ENCODE assay signal across 8 mouse cellular contexts in genomic region chr10:60686641-60686975, GRCm38 (mm10). TPM values are rescaled to one million over a fixed set of nuclear protein-coding genes. Genes with fewer than 3 reads are reported as not detected.
DNase-seq lines count a peak whose midpoint lies in the region; ATAC-seq lines count a peak whose summit lies in the region.

No protein-coding gene starts in this region.

- H3K27me3 ChIP-seq in limb, embryonic 12.5 days, result peaks cover 86% of the 10 kb centered on the region
- peaks cover 40% of the 10 kb centered on the region for H3K27me3 ChIP-seq in stomach, embryonic 14.5 days (ENCODE audit: control insufficient read depth, insufficient read depth, low read length)

- ATAC-seq in limb, embryonic 12.5 days (ENCODE audit: insufficient number of reproducible peaks, insufficient read depth, low FRiP score, low TSS enrichment, low read depth), result no peak
- 0 out of 2 replicates have a peak, but pooled peaks have one; percentile 23 for ATAC-seq in stomach, embryonic 14.5 days (ENCODE audit: insufficient number of reproducible peaks, insufficient read depth, low FRiP score, low read depth)

- H3K4me2 ChIP-seq in limb, embryonic 12.5 days, result peak overlapping the region; percentile 100
- peak overlapping the region; percentile 100 for H3K4me2 ChIP-seq in stomach, embryonic 14.5 days (replicated peaks; ENCODE audit: low read depth, low read length)

- H3K4me1 ChIP-seq in limb, embryonic 12.5 days (replicated peaks), result peaks cover 21% of the 10 kb centered on the region
- H3K4me1 ChIP-seq in stomach, embryonic 14.5 days (ENCODE audit: control insufficient read depth, insufficient read depth, low read length), result peaks cover 11% of the 10 kb centered on the region

- H3K27ac ChIP-seq in limb, embryonic 12.5 days, result no peak overlapping the region
- no peak overlapping the region for H3K27ac ChIP-seq in stomach, embryonic 14.5 days (ENCODE audit: low read length)

- peak; percentile 11 for DNase-seq in adrenal gland, postnatal 25 days
- no peak for DNase-seq in adrenal gland, adult 8-10 months
- peak; percentile 15 for DNase-seq in thymus, postnatal 0 days (ENCODE audit: low spot score)
- DNase-seq in thymus, postnatal 36 days, result no peak
- no peak for DNase-seq in frontal cortex, postnatal 10 days (ENCODE audit: low spot score in 2 of 2)
- DNase-seq in B cell, adult 2 months, result no peak

- no peaks in the 10 kb centered on the region for H3K36me3 ChIP-seq in limb, embryonic 12.5 days
- no peaks in the 10 kb centered on the region for H3K36me3 ChIP-seq in stomach, embryonic 14.5 days (ENCODE audit: control insufficient read depth, insufficient read depth, low read length)

- WGBS in limb, embryonic 12.5 days, result under 1% methylated on average over 37 of the region's 37 CpGs
- WGBS in stomach, embryonic 14.5 days, result under 1% methylated on average over 34 of the region's 37 CpGs

- peak overlapping the region; percentile 58 for H3K4me3 ChIP-seq in limb, embryonic 12.5 days (replicated peaks)
- peak overlapping the region; percentile 56 for H3K4me3 ChIP-seq in stomach, embryonic 14.5 days (ENCODE audit: low read depth, low read length)

- H3K9me3 ChIP-seq in limb, embryonic 12.5 days, result no peaks in the 10 kb centered on the region
- no peaks in the 10 kb centered on the region for H3K9me3 ChIP-seq in stomach, embryonic 14.5 days (ENCODE audit: control insufficient read depth, low read depth, low read length)

- peak overlapping the region; percentile 70; the same call in 1 of the 2 replicates for H3K9ac ChIP-seq in limb, embryonic 12.5 days (replicated peaks)
- no peak overlapping the region for H3K9ac ChIP-seq in stomach, embryonic 14.5 days (replicated peaks; ENCODE audit: low read depth, low read length)

RNA-seq across cellular contexts. Expression of gene Cdh23, which starts 9.7 kb away (rescaled TPM):
- total RNA-seq in adrenal gland, postnatal 25 days (2021), result 2.2 and 2.8 TPM in 2 replicates
- 1 to 10 TPM; 1.4 to 3.1 (median 2.1) TPM for total RNA-seq in adrenal gland, adult 8-10 months (2022)
- 2.7 and 3.1 TPM in 2 replicates for polyA plus RNA-seq in thymus, postnatal 0 days (2015; fragmentation: Nextera tagmentation; extraction: Ambion mirVana)
- 0.34 and 0.45 TPM in 2 replicates for polyA plus RNA-seq in limb, embryonic 12.5 days (2016; fragmentation: Nextera tagmentation; extraction: Ambion mirVana)
- 0.71 and 1.4 TPM in 2 replicates for polyA plus RNA-seq in stomach, embryonic 14.5 days (2014; fragmentation: Nextera tagmentation; extraction: Ambion mirVana)

Comparison
In these comparisons a context has a peak if more than half of its experiments do, and no peak if none do; other contexts are left out.
1. DNase-seq: peak in adrenal gland, postnatal 25 days (single experiment) and thymus, postnatal 0 days (single experiment); none in adrenal gland, adult 8-10 months (single experiment), thymus, postnatal 36 days (0 of 2), frontal cortex, postnatal 10 days (0 of 2) and B cell, adult 2 months (0 of 2).